Mouse (Mus musculus): ENCODE results near the gene Epb41. TPM values are rescaled to one million over a fixed set of nuclear protein-coding genes. Genes with fewer than 3 reads are reported as not detected.

The Epb41 gene
- polyA plus RNA-seq, 1 experiment: 68.8 TPM

DNA sequence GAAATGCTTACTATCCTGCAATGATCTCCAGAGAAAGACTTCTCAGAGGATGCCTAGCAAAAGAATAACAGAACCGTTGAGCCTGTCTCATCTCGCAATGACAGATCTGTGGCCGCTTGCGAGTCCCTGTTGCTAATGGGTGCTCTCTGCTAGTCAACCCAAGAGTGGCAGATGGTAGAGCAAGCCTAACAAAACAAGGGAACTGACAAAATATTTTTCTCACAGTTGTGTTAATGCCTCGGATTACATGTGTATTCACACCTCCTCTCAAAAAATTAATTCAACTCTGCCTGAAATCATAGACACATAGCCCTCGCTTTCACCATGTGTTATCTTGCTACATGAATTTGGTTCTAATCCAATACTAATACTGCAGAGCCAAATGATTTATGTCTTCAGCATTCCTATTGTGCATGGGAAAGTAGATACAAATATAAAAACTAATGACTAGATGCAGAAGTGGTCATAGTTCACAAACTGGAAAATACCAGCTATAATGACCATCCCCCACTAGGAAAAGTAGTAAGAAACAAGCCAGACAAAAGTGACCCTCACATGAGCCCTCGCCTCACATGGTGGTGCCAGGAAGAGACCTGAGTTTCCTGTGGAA, 104.8 kb downstream of the Epb41 start:
- no peaks in the 10 kb centered on the region; the same call in 1 of the 2 replicates for H3K36me3 ChIP-seq (ENCODE audit: control insufficient read depth, insufficient read depth, low read length, poor library complexity, severe bottlenecking)
- no peaks in the 10 kb centered on the region for H3K4me1 ChIP-seq (ENCODE audit: control insufficient read depth, insufficient read depth, low read length)
- no peaks in the 10 kb centered on the region for H3K27me3 ChIP-seq (ENCODE audit: control insufficient read depth, insufficient read depth, low read length, poor library complexity, severe bottlenecking)
- TF ChIP-seq POLR2A (IDR thresholded peaks at IDR 0.05; ENCODE audit: insufficient read depth, low read length): no peak
- TF ChIP-seq CTCF (IDR thresholded peaks at IDR 0.05; ENCODE audit: low read depth, low read length): no peak
- TF ChIP-seq EP300 (IDR thresholded peaks at IDR 0.05; ENCODE audit: insufficient read depth, low read depth, low read length): no peak
- no peak overlapping the region for H3K9ac ChIP-seq (ENCODE audit: low read depth, poor library complexity, severe bottlenecking)
- no peaks in the 10 kb centered on the region for H3K9me3 ChIP-seq (replicated peaks; ENCODE audit: control insufficient read depth, insufficient read depth, low read length, poor library complexity, severe bottlenecking)
- no peak overlapping the region for H3K27ac ChIP-seq (ENCODE audit: insufficient read depth, low read length)
- no peak overlapping the region for H3K4me3 ChIP-seq (ENCODE audit: low read depth, low read length)

- no peaks in the 10 kb centered on the region; the same call in 1 of the 2 replicates for H3K36me3 ChIP-seq (ENCODE audit: control insufficient read depth, insufficient read depth, low read length, poor library complexity, severe bottlenecking)
- no peaks in the 10 kb centered on the region for H3K4me1 ChIP-seq (ENCODE audit: control insufficient read depth, insufficient read depth, low read length)
- no peak overlapping the region for H3K27ac ChIP-seq (ENCODE audit: insufficient read depth, low read length)
- TF ChIP-seq EP300 (IDR thresholded peaks at IDR 0.05; ENCODE audit: insufficient read depth, low read depth, low read length) (no peak), CTCF (IDR thresholded peaks at IDR 0.05; ENCODE audit: low read depth, low read length) (peak; percentile 34)
- no peak overlapping the region for H3K4me3 ChIP-seq (ENCODE audit: low read depth, low read length)
- no peaks in the 10 kb centered on the region for H3K9me3 ChIP-seq (replicated peaks; ENCODE audit: control insufficient read depth, insufficient read depth, low read length, poor library complexity, severe bottlenecking)
- H3K9ac ChIP-seq (ENCODE audit: low read depth, poor library complexity, severe bottlenecking): no peak overlapping the region
- no peaks in the 10 kb centered on the region for H3K27me3 ChIP-seq (ENCODE audit: control insufficient read depth, insufficient read depth, low read length, poor library complexity, severe bottlenecking)
Measured at GRCm38 (mm10) chr4:131968873-131969272, 106.2 kb downstream of the Epb41 start.

DNA sequence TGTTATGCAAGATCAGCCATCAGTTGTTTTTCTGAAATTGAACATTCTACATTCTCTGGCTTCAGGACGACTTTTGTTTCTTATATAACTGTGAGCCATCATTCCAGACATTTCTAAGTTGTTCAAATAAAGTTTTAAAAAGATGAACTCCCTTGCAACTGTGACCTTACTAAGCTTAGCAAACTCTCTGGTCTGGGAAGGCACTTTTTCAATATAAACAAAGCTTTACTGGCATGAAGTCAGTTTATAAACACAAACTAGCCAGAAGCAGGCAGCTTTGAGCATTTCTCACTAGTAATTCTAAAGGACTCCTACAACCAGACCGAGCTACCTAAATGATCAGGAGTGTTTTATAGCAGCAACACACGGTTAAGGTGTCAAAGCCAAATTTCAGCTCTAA, 118.0 kb downstream of the Epb41 start:
- H3K9ac ChIP-seq (ENCODE audit: low read depth, poor library complexity, severe bottlenecking): no peak overlapping the region
- TF ChIP-seq CTCF (IDR thresholded peaks at IDR 0.05; ENCODE audit: low read depth, low read length): no peak
- no peak for TF ChIP-seq EP300 (IDR thresholded peaks at IDR 0.05; ENCODE audit: insufficient read depth, low read depth, low read length)
- no peak for TF ChIP-seq POLR2A (IDR thresholded peaks at IDR 0.05; ENCODE audit: insufficient read depth, low read length)
- H3K4me1 ChIP-seq (ENCODE audit: control insufficient read depth, insufficient read depth, low read length): no peaks in the 10 kb centered on the region
- H3K36me3 ChIP-seq (ENCODE audit: control insufficient read depth, insufficient read depth, low read length, poor library complexity, severe bottlenecking): no peaks in the 10 kb centered on the region; the same call in 1 of the 2 replicates
- no peaks in the 10 kb centered on the region for H3K27me3 ChIP-seq (ENCODE audit: control insufficient read depth, insufficient read depth, low read length, poor library complexity, severe bottlenecking)
- H3K27ac ChIP-seq (ENCODE audit: insufficient read depth, low read length): no peak overlapping the region
- no peak overlapping the region for H3K4me3 ChIP-seq (ENCODE audit: low read depth, low read length)
- H3K9me3 ChIP-seq (replicated peaks; ENCODE audit: control insufficient read depth, insufficient read depth, low read length, poor library complexity, severe bottlenecking): no peaks in the 10 kb centered on the region

DNA sequence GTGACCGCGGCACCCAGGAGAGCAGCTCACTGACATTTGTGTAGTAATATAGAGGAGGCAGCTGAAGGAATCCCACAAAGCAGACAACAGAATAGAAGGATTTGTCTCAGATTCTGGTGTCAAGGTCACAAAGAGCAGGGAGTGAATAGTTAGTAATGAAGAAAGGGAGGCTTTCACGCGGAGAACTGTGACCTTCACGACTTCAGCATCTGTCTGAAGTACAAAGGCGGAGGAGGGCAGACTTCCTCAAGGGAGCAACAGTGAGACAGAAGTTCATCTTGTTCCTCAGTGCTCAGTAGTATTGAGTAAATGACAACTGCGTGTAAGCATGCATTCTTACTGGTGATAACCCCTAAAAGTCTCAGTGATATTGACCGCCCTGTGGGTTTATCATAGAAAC, 124.5 kb downstream of the Epb41 start:
- Histone ChIP-seq H3K9me3 (replicated peaks; ENCODE audit: control insufficient read depth, insufficient read depth, low read length, poor library complexity, severe bottlenecking) (no peaks in the 10 kb centered on the region), H3K4me3 (ENCODE audit: low read depth, low read length) (no peak overlapping the region), H3K9ac (ENCODE audit: low read depth, poor library complexity, severe bottlenecking) (no peak overlapping the region), H3K27me3 (ENCODE audit: control insufficient read depth, insufficient read depth, low read length, poor library complexity, severe bottlenecking) (no peaks in the 10 kb centered on the region), H3K4me1 (ENCODE audit: control insufficient read depth, insufficient read depth, low read length) (no peaks in the 10 kb centered on the region), H3K36me3 (ENCODE audit: control insufficient read depth, insufficient read depth, low read length, poor library complexity, severe bottlenecking) (no peaks in the 10 kb centered on the region; the same call in 1 of the 2 replicates), H3K27ac (ENCODE audit: insufficient read depth, low read length) (no peak overlapping the region)
- no peak for TF ChIP-seq CTCF (IDR thresholded peaks at IDR 0.05; ENCODE audit: low read depth, low read length)
- no peak for TF ChIP-seq EP300 (IDR thresholded peaks at IDR 0.05; ENCODE audit: insufficient read depth, low read depth, low read length)
- TF ChIP-seq POLR2A (IDR thresholded peaks at IDR 0.05; ENCODE audit: insufficient read depth, low read length): no peak

DNA sequence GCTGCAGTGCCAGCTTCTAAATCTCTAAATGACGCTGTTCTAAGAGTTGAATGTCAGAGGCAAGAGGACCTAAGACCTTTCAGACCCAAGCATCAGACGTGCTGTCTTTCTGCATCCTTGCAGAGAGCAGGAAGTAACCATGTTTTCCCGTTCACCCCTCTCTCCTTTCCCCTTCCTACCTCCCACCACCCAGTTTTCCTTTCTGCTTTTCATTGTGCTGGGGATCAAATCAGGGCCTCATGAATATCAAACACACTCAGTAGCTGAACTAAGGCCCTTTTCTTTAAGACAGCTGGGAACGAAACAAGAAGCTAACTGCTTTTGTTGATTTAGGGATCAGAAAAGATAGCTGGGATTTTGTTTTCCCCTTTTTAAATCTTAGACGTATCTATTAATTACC, 125.2 kb downstream of the Epb41 start:
- no peak overlapping the region for H3K27ac ChIP-seq (ENCODE audit: insufficient read depth, low read length)
- H3K36me3 ChIP-seq (ENCODE audit: control insufficient read depth, insufficient read depth, low read length, poor library complexity, severe bottlenecking): no peaks in the 10 kb centered on the region; the same call in 1 of the 2 replicates
- no peaks in the 10 kb centered on the region for H3K9me3 ChIP-seq (replicated peaks; ENCODE audit: control insufficient read depth, insufficient read depth, low read length, poor library complexity, severe bottlenecking)
- H3K4me1 ChIP-seq (ENCODE audit: control insufficient read depth, insufficient read depth, low read length): no peaks in the 10 kb centered on the region
- no peak overlapping the region for H3K9ac ChIP-seq (ENCODE audit: low read depth, poor library complexity, severe bottlenecking)
- H3K27me3 ChIP-seq (ENCODE audit: control insufficient read depth, insufficient read depth, low read length, poor library complexity, severe bottlenecking): no peaks in the 10 kb centered on the region
- TF ChIP-seq POLR2A (IDR thresholded peaks at IDR 0.05; ENCODE audit: insufficient read depth, low read length) (no peak), CTCF (IDR thresholded peaks at IDR 0.05; ENCODE audit: low read depth, low read length) (no peak), EP300 (IDR thresholded peaks at IDR 0.05; ENCODE audit: insufficient read depth, low read depth, low read length) (no peak)
- no peak overlapping the region for H3K4me3 ChIP-seq (ENCODE audit: low read depth, low read length)

DNA sequence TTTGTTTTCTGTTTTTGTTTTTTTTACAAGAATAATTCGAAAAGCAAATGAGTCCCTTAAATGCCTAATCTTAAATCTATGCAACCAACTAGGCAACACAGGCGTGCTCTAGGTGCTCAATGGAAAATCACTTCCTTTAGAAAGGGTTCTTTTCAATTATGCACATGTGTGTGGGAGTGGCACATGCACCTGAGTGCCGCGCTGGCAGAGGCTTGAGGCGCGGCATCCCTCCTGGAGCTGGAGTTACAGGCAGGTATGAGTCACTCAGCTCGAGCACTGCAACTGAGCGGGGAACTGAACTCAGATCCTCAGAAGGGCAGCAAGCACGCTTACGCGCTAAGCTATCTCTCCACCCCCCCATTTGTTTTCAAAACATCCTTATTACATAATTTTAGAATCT, 127.3 kb downstream of the Epb41 start:
- Histone ChIP-seq H3K4me1 (ENCODE audit: control insufficient read depth, insufficient read depth, low read length) (no peaks in the 10 kb centered on the region), H3K4me3 (ENCODE audit: low read depth, low read length) (no peak overlapping the region), H3K36me3 (ENCODE audit: control insufficient read depth, insufficient read depth, low read length, poor library complexity, severe bottlenecking) (no peaks in the 10 kb centered on the region), H3K9ac (ENCODE audit: low read depth, poor library complexity, severe bottlenecking) (no peak overlapping the region), H3K27ac (ENCODE audit: insufficient read depth, low read length) (no peak overlapping the region), H3K27me3 (ENCODE audit: control insufficient read depth, insufficient read depth, low read length, poor library complexity, severe bottlenecking) (no peaks in the 10 kb centered on the region), H3K9me3 (replicated peaks; ENCODE audit: control insufficient read depth, insufficient read depth, low read length, poor library complexity, severe bottlenecking) (no peaks in the 10 kb centered on the region)
- TF ChIP-seq POLR2A (IDR thresholded peaks at IDR 0.05; ENCODE audit: insufficient read depth, low read length) (no peak), EP300 (IDR thresholded peaks at IDR 0.05; ENCODE audit: insufficient read depth, low read depth, low read length) (no peak), CTCF (IDR thresholded peaks at IDR 0.05; ENCODE audit: low read depth, low read length) (no peak)
